Mouse (Mus musculus): ENCODE measurements around the gene Pdcd2l. TPM values are rescaled to one million over a fixed set of nuclear protein-coding genes. Genes with fewer than 3 reads are reported as not detected.

Pdcd2l gene
- total and polyA plus RNA-seq, 2 experiments = 15.9 to 18.5 TPM

GRCm38 (mm10) chr7:34233909-34234609, 37.6 kb upstream of the Pdcd2l start:
- no peaks in the 10 kb centered on the region for H3K27me3 ChIP-seq (ENCODE audit: control insufficient read depth, insufficient read depth, low read length)
- H3K79me2 ChIP-seq (ENCODE audit: control insufficient read depth, insufficient read depth, low read length) = peaks cover 9% of the 10 kb centered on the region; the same call in 1 of the 2 replicates
- H3K4me3 ChIP-seq (ENCODE audit: insufficient read depth, low read depth, low read length) = peak overlapping the region; percentile 69
- H3K9ac ChIP-seq (ENCODE audit: low read depth, low read length) = peak overlapping the region; percentile 83
- under 1% methylated on average over 46 of the region's 46 CpGs for WGBS
- peak overlapping the region; percentile 93 for H3K27ac ChIP-seq (replicated peaks; ENCODE audit: insufficient read depth, low read depth, low read length)
- H3K36me3 ChIP-seq (ENCODE audit: control insufficient read depth, insufficient read depth, low read length) = peaks cover 10% of the 10 kb centered on the region; the same call in 1 of the 2 replicates
- peak; percentile 92 for DNase-seq (ENCODE audit: extremely low read depth, low read depth, low spot score)
- H3K4me1 ChIP-seq (ENCODE audit: control insufficient read depth, insufficient read depth, low read length) = peaks cover 18% of the 10 kb centered on the region
- TF ChIP-seq CTCF (IDR thresholded peaks at IDR 0.05; ENCODE audit: low read depth, low read length) (no peak), POLR2A (IDR thresholded peaks at IDR 0.05; ENCODE audit: extremely low read depth, insufficient read depth, low read length) (peak; percentile 84; the same call in 1 of the 2 replicates)

GRCm38 (mm10) chr7:34232785-34233725, 36.6 kb upstream of the Pdcd2l start:
- DNase-seq (ENCODE audit: extremely low read depth, low read depth, low spot score) = peak; percentile 38
- Histone ChIP-seq H3K9ac (ENCODE audit: low read depth, low read length) (peak overlapping the region; percentile 83), H3K27ac (replicated peaks; ENCODE audit: insufficient read depth, low read depth, low read length) (peak overlapping the region; percentile 93), H3K27me3 (ENCODE audit: control insufficient read depth, insufficient read depth, low read length) (no peaks in the 10 kb centered on the region), H3K4me3 (ENCODE audit: insufficient read depth, low read depth, low read length) (peak overlapping the region; percentile 69), H3K4me1 (ENCODE audit: control insufficient read depth, insufficient read depth, low read length) (peaks cover 22% of the 10 kb centered on the region), H3K36me3 (ENCODE audit: control insufficient read depth, insufficient read depth, low read length) (peaks cover 5% of the 10 kb centered on the region; the same call in 1 of the 2 replicates), H3K79me2 (ENCODE audit: control insufficient read depth, insufficient read depth, low read length) (peaks cover 12% of the 10 kb centered on the region; the same call in 1 of the 2 replicates)
- no peak for TF ChIP-seq CTCF (IDR thresholded peaks at IDR 0.05; ENCODE audit: low read depth, low read length)
- no peak for TF ChIP-seq POLR2A (IDR thresholded peaks at IDR 0.05; ENCODE audit: extremely low read depth, insufficient read depth, low read length)
- WGBS = 32% methylated on average over 7 of the region's 7 CpGs

- Histone ChIP-seq H3K27ac (replicated peaks; ENCODE audit: insufficient read depth, low read depth, low read length) (peak within 1 kb of the TSS; percentile 78), H3K36me3 (ENCODE audit: control insufficient read depth, insufficient read depth, low read length) (no peaks in the 10 kb centered on the region), H3K4me3 (ENCODE audit: insufficient read depth, low read depth, low read length) (peak within 1 kb of the TSS; percentile 90), H3K27me3 (ENCODE audit: control insufficient read depth, insufficient read depth, low read length) (no peaks in the 10 kb centered on the region), H3K9ac (ENCODE audit: low read depth, low read length) (peak within 1 kb of the TSS; percentile 89), H3K4me1 (ENCODE audit: control insufficient read depth, insufficient read depth, low read length) (peaks cover 46% of the 10 kb centered on the region), H3K79me2 (ENCODE audit: control insufficient read depth, insufficient read depth, low read length) (peaks cover 12% of the 10 kb centered on the region; the same call in 1 of the 2 replicates)
- peak; percentile 48 for TF ChIP-seq CTCF (IDR thresholded peaks at IDR 0.05; ENCODE audit: low read depth, low read length)
- TF ChIP-seq POLR2A (IDR thresholded peaks at IDR 0.05; ENCODE audit: extremely low read depth, insufficient read depth, low read length) = peak; percentile 91
- peak; percentile 86 for DNase-seq (ENCODE audit: extremely low read depth, low read depth, low spot score)
- under 1% methylated on average over 39 of the region's 39 CpGs for WGBS
Observed at GRCm38 (mm10) chr7:34230116-34230515, 33.7 kb upstream of the Pdcd2l start, which contains the start of gene Gpi1. Gene Gpi1, minus strand, starts transcription at chr7:34230336.

GRCm38 (mm10) chr7:34229691-34230111, 33.2 kb upstream of the Pdcd2l start:
- Histone ChIP-seq H3K9ac (ENCODE audit: low read depth, low read length) (peak overlapping the region; percentile 89), H3K27me3 (ENCODE audit: control insufficient read depth, insufficient read depth, low read length) (no peaks in the 10 kb centered on the region), H3K27ac (replicated peaks; ENCODE audit: insufficient read depth, low read depth, low read length) (peak overlapping the region; percentile 78), H3K79me2 (ENCODE audit: control insufficient read depth, insufficient read depth, low read length) (peaks cover 12% of the 10 kb centered on the region; the same call in 1 of the 2 replicates), H3K4me3 (ENCODE audit: insufficient read depth, low read depth, low read length) (peak overlapping the region; percentile 90), H3K36me3 (ENCODE audit: control insufficient read depth, insufficient read depth, low read length) (no peaks in the 10 kb centered on the region), H3K4me1 (ENCODE audit: control insufficient read depth, insufficient read depth, low read length) (peaks cover 46% of the 10 kb centered on the region)
- under 1% methylated on average over 19 of the region's 19 CpGs for WGBS
- TF ChIP-seq CTCF (IDR thresholded peaks at IDR 0.05; ENCODE audit: low read depth, low read length) (no peak), POLR2A (IDR thresholded peaks at IDR 0.05; ENCODE audit: extremely low read depth, insufficient read depth, low read length) (no peak)
- DNase-seq (ENCODE audit: extremely low read depth, low read depth, low spot score) = no peak

- H3K4me3 ChIP-seq (ENCODE audit: insufficient read depth, low read depth, low read length) = peak overlapping the region; percentile 90
- no peak for TF ChIP-seq CTCF (IDR thresholded peaks at IDR 0.05; ENCODE audit: low read depth, low read length)
- no peak for TF ChIP-seq POLR2A (IDR thresholded peaks at IDR 0.05; ENCODE audit: extremely low read depth, insufficient read depth, low read length)
- DNase-seq (ENCODE audit: extremely low read depth, low read depth, low spot score) = no peak
- H3K27me3 ChIP-seq (ENCODE audit: control insufficient read depth, insufficient read depth, low read length) = no peaks in the 10 kb centered on the region
- WGBS = 26% methylated on average over 5 of the region's 5 CpGs
- H3K36me3 ChIP-seq (ENCODE audit: control insufficient read depth, insufficient read depth, low read length) = no peaks in the 10 kb centered on the region; the same call in 1 of the 2 replicates
- peak overlapping the region; percentile 89 for H3K9ac ChIP-seq (ENCODE audit: low read depth, low read length)
- H3K79me2 ChIP-seq (ENCODE audit: control insufficient read depth, insufficient read depth, low read length) = peaks cover 12% of the 10 kb centered on the region; the same call in 1 of the 2 replicates
- H3K27ac ChIP-seq (replicated peaks; ENCODE audit: insufficient read depth, low read depth, low read length) = no peak overlapping the region; the same call in 1 of the 2 replicates
- H3K4me1 ChIP-seq (ENCODE audit: control insufficient read depth, insufficient read depth, low read length) = peaks cover 47% of the 10 kb centered on the region
Observed at GRCm38 (mm10) chr7:34229153-34229552, 32.7 kb upstream of the Pdcd2l start.
